Mouse (Mus musculus) T-helper 2 cell (primary cell): ENCODE measurements around the gene Lhfpl2.

Experiments used
- in situ Hi-C: fragments of 300-600 bp; cut with MboI, MseI; formaldehyde crosslinking; loops from one replicate; pipeline ENCODE4 v1.15.1; 2025; ENCODE audit warnings: high pct_unique_total_duplicates

Lhfpl2 gene

DNA sequence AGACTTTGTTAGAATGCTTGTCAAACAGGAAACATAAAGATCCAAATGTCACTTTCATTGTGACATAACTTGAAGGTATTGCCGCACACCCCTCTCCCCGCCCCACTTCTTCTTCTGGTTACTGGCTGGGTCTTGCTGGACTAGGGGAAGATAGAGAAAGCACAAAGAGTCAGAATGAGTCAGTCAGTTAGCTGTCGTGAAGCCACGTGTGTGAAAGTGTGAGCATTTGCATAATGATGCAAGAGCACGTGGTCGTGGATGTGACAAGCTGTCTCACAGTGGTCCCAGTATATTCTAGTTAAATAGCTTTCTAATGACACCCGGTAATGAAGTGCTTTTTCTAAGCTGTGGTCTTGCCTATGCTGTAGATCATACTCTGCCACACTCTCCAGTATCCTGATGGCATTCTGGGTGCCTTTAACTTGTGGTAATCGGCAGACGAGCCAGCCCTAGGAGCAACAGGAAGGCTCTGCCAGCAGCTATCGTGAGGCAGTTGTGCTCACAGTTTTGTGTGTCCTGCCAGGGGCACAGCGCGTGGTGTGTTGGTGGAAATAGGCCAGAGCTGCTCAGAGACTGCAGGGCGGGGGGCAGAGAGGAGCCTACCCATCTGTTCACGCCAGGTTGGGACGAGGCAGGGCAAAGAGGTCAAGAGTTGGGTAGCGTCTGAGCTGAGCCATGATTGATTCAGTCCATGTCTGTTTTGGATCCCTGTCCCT is 40.9 kb downstream of the Lhfpl2 start:
- in situ Hi-C loops: no loop called here

DNA sequence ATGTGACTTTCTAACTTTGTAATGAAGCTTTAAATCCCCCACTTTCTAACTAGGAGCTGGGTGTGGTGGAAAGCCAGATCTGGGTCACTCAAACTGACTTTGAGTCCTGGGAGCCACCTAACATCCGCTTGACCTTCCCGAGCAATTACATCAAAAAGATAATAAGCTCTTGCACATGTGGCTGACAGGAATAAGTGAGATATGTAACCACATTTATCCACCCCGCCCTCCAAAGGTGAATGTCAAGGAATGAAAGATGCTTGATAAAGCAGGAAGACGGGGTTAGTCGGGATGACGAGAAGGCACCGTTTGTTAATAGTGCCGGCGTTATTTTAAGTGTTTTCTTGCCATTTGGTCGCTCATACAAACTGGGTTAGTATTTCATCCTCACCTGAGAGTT is 41.5 kb downstream of the Lhfpl2 start:
- in situ Hi-C loops: no loop called here

GRCm38 (mm10) chr13:94100361-94100760 is 42.8 kb downstream of the Lhfpl2 start:
- in situ Hi-C loops: no loop called here

DNA sequence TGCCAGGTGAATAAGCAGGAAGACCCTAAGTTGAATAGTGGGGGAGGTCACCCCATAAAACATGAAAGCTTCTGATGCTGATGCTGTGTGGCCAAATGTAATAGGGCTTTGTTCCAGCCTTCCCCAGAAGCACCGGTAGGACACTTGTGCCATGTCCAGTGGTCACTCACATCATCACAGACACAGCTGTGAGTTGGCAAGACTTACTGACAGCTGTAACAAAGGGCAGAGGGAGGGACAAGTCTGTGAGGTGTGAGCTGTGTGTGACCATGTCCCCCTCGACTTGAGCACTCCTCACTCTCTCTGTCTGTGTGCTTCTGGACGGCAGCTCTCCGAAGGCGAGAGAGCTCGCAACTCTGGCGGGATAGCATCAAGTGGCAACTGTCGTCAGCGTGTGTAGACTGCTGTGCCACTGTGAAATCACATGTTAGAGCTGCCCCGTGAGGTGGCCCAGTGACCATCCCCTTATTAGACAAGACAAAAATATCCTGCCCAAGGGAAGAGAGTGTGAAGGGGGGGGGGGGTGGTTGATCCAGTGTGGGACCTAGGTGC is 43.5 kb downstream of the Lhfpl2 start:
- in situ Hi-C loops: no loop called here

- in situ Hi-C loops: no loop called here
Observed at GRCm38 (mm10) chr13:94104866-94105475, 47.4 kb downstream of the Lhfpl2 start.

DNA sequence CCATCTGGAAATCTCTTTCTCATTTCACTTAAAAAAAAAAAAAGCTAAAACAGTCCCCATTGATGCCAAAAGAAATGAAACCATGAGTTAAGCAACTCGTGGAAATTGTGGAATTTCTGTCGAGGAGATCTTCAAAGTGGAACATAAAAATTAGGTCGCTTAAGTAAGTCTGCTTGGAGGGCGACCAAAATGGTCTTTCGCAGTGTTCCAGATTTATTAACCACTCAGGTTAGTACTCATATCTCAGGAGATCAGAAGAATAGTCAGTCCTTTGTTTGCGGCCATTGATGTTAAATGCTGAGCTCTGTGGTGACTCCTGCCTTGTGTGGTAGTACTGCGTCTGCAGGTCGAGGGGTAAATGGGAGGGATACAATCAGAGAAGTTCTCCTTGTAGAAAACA is 48.8 kb downstream of the Lhfpl2 start:
- in situ Hi-C loops: no loop called here

DNA sequence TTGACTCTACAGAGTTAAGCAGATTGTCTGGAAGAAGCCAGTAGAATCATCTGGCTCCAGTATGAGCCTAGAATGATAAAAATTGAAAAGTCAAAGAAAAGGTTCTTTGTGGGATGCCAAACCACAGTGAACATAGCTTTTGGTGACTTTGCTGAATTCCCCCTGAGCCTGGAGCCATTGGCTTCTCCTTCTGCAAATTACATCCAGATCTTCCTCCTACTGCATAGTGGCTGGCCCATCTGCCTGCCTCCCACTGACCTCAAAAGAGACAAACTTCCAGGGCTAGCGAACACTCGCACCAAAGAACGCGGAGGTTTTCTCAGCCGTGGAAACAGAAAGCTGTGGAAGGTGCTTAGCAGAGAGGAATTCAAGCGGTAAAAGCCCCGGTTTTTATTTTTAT is 49.4 kb downstream of the Lhfpl2 start:
- in situ Hi-C loops: no loop called here

GRCm38 (mm10) chr13:94110556-94110955 is 53.0 kb downstream of the Lhfpl2 start:
- in situ Hi-C loops: no loop called here

GRCm38 (mm10) chr13:94115476-94115875 is 57.9 kb downstream of the Lhfpl2 start:
- in situ Hi-C loops: loop anchor here (5.0 kb wide), 1 partner anchor 37 kb away; no protein-coding TSS in a partner anchor

DNA sequence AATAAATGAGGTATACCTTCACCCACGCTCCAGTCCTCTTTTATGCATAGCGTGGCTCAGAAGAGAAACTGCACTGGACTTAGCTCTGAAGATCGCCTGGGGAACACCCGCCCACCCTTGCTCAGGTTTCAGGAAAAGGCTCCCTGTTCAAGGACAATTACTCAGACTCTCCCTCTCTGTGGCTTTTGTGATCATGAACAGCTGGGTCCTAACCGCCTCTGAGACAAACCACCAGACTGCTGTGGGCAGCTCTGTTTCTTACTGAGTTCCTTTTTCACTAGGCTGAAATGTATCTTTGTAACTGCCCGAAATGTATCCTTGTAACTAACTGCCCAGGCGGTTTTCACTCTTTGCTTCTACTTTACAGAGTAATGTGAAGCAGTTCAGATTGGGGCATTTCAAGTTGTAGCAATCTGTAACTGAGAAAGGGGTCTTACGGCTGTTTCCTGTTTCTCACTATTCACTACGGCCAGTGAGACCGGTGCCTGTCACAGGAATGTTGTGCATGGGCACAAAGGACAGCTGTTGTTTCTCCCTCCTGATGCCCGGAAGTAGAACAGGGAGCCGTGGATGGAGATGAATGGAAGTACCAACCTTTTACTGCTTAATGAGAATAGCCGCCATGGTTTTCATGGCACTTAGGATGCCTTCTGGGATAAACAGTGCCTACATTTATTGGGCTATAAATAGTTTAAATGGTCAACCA is 59.3 kb downstream of the Lhfpl2 start:
- in situ Hi-C loops: loop anchor here (5.0 kb wide), 1 partner anchor 35 kb away; no protein-coding TSS in a partner anchor

DNA sequence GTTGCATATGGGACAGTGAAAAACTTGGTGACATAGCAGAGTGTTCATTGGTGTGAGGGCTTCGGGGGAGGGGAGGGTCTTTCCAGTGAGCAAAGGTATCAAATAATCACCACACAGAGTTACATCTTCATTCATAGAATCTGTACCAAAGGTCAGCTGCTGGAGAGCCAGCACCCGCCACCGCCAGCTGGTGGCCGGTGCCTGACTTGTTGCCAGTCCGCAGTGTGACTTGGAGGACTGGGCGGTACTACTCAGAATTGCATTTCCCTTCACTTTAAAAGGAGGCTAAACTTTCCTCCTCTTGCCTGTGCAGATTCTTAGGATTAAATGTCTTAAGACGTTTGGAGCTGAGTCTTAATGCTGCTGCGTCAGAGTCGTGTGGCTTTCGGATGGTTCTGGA is 59.9 kb downstream of the Lhfpl2 start:
- in situ Hi-C loops: loop anchor here (5.0 kb wide), 1 partner anchor 35 kb away; no protein-coding TSS in a partner anchor

DNA sequence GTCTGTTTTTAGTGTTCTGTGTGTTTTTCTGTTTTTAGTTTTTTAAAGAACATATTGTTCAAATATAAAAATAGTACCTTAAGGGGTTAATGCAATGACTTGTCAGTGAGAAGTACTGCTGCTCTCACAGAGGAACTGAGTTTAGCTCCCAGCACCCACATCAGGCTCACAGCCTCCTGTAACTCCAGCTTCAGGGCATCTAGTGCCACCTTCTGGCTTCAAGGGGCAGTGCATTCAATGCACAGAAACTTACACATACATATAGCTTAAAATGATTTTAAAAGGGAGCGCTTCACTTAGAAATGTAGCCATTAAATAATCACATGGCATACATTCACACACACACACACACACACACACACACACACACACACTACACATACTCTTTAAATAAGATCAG is 60.5 kb downstream of the Lhfpl2 start:
- in situ Hi-C loops: loop anchor here (5.0 kb wide), 1 partner anchor 34 kb away; no protein-coding TSS in a partner anchor

DNA sequence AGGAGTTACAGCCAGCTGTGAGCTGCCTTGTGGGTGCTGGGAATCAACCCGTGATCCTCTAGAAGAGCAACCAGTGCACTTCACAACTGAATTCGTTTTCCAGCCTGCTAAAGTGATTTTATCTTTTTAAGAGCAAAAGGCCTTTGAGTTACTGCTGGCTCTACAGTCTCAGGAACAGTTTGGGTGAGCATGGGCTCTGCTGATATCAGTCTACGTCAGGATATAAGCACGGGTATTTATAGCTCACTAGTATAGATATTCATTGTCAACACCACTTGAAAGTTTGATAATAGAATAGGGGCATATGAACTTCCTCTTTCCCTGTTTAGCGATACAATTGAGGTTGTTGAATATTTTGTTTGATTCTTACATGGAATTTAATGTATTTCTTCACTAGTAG is 61.7 kb downstream of the Lhfpl2 start:
- in situ Hi-C loops: loop anchor here (5.0 kb wide), 1 partner anchor 33 kb away; no protein-coding TSS in a partner anchor

DNA sequence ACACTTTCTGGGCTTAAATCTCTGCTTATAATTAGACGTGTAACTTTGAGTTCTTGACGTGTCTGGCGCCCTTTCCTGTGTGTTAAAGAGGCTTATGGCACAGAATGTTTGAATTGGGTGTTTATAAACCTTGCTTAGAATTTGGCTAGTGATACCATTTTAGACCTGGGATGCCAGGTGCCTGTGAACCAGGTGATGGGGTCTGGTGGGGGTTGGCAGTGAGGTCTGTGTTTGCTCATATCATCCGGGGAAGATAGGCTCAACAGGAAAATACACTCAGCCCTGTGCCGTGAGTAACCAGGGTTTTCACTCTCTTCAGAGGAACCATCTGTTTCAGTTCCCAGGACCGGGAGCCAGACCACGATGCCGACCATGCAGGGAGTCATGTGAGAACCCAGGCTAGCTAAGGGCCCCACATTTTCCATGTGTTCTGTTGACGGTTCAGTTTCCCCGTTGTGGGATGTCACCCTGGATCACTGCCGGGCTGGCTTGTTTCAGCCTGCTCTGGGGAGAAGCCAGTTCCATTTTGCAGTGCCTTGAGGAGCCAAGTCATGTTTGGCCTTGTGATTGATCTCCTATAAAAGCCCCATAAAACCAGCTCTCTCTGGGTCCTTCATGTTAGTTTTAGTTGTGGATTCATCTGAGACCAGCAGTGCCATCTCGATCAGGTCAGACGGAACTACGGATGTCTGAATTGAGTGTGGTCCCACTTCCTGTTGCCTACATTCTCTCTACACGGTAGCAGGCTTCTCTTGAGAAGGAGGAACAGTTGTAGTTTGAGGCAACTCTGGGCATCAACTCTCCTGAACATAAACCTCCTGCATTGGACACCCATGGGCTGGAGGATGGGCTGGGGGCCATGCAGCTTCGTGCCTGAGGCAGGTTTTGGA is 65.4 kb downstream of the Lhfpl2 start:
- in situ Hi-C loops: no loop called here

DNA sequence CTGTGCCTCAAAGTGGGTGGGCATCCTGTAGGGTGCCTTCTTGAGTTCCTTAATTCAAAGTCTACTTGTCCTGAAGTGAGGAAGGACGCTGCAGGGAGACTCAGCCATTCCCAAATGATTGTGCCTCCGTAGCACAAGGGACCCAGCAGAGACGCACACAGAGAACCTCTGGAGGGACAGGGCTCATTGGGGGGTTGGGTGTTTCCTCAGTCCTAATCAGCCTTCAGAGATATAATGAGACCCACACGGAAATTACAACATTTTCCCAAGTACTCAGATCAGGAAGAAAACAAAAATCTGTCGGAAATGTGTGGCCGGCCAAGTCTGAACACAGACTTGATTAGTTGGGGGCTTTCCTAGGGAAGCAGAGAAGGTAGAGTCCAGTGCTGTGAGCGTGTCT is 72.8 kb downstream of the Lhfpl2 start:
- in situ Hi-C loops: no loop called here

- in situ Hi-C loops: no loop called here
Observed at GRCm38 (mm10) chr13:94131135-94131534, 73.5 kb downstream of the Lhfpl2 start.

GRCm38 (mm10) chr13:94132187-94132995 is 74.8 kb downstream of the Lhfpl2 start:
- in situ Hi-C loops: no loop called here

DNA sequence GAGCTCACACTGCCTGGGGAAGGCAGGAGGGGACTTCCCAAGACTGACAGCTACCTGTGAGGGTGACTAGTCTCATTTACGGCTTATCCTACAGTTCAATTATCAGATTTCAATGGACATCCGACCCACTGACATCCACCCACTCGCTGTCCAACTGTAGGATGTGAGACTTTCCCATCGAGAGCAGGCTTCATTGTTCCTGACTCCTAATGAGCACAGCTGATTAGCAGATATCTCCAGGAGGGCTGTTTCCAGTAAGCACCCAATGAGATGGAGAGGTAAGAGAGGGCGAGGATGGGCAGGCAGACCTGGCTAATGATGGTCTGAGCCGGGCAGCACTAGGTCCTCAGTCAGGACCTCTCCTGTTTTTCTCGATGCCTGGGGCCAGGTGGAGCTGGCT is 77.0 kb downstream of the Lhfpl2 start:
- in situ Hi-C loops: no loop called here

- in situ Hi-C loops: no loop called here
Observed at GRCm38 (mm10) chr13:94135180-94135579, 77.6 kb downstream of the Lhfpl2 start.

GRCm38 (mm10) chr13:94139713-94140445 is 82.3 kb downstream of the Lhfpl2 start:
- in situ Hi-C loops: no loop called here
